Mouse (Mus musculus) CD4-positive, CD25-positive, alpha-beta regulatory T cell, adult 2 months (primary cell): ENCODE measurements around the gene Taco1.
"Not testable (repeated sequence)": the region's sequence is repeated elsewhere in the genome, so short reads cannot be mapped to it uniquely, and the experiment has no call there.

ENCODE experiments used
- DNase-seq: peaks from one replicate; pipeline ENCODE4 v3.0.0-alpha.2; 2012; ENCODE audit warnings: low read depth, low spot score

Gene Taco1

GRCm38 (mm10) chr11:106065923-106066571, at the start of gene Taco1:
Taco1 (plus strand) TSS chr11:106066061.
- peak; percentile 96 for DNase-seq

- no peak for DNase-seq
Measured at GRCm38 (mm10) chr11:106016440-106016839, 49.4 kb upstream of the Taco1 start.

DNA sequence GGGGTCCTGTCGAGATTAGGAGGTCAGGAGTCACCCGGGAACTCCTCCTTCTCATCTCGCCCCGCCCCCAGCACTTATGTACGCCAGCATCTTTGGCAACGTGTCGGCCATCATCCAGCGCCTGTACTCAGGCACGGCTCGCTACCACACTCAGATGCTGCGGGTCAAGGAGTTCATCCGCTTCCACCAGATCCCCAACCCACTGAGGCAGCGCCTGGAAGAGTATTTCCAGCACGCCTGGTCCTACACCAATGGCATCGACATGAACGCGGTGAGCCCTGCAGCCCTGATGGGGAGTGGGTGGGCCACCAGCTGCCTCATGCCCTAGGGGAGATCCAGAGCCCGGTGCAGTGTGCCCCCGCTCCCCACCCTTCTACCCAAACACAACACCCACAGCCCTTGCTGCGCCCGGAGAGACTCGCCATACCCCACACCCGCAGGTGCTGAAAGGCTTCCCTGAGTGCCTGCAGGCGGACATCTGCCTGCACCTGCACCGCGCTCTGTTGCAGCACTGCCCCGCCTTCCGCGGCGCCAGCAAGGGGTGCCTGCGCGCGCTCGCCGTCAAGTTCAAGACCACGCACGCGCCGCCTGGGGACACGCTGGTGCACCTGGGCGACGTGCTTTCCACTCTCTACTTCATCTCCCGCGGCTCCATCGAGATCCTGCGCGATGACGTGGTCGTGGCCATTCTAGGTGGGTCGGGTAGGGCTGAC, 45.7 kb upstream of the Taco1 start:
- DNase-seq: peak; percentile 60

GRCm38 (mm10) chr11:106025774-106026173, 40.1 kb upstream of the Taco1 start:
- DNase-seq: no peak

GRCm38 (mm10) chr11:106026465-106027151, 39.3 kb upstream of the Taco1 start:
- DNase-seq: peak; percentile 89

GRCm38 (mm10) chr11:106027607-106028006, 38.3 kb upstream of the Taco1 start:
- peak; percentile 58 for DNase-seq

DNA sequence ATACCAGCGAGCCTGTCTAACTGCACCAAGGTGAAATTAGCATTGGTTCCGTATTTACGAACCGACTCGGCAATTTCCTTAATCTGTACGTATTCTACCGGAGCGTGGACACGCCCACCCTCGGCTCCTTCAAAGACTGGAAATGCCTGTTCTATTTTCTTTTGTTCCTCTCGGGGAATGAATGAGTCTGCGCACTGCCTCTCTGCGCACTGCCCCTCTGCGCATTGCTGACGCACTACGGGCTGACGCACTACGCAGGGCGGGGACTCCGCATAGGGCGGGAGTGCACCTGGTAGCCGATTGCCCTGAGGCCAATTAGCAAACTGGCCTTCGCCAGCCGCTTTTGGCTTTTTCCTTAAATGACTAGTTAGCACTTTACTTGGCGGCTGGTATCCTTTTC, 33.8 kb upstream of the Taco1 start:
- not testable (repeated sequence) for DNase-seq

GRCm38 (mm10) chr11:106033491-106033919, 32.4 kb upstream of the Taco1 start:
- DNase-seq: peak; percentile 90

- DNase-seq: no peak
Measured at GRCm38 (mm10) chr11:106034986-106035385, 30.9 kb upstream of the Taco1 start.

DNA sequence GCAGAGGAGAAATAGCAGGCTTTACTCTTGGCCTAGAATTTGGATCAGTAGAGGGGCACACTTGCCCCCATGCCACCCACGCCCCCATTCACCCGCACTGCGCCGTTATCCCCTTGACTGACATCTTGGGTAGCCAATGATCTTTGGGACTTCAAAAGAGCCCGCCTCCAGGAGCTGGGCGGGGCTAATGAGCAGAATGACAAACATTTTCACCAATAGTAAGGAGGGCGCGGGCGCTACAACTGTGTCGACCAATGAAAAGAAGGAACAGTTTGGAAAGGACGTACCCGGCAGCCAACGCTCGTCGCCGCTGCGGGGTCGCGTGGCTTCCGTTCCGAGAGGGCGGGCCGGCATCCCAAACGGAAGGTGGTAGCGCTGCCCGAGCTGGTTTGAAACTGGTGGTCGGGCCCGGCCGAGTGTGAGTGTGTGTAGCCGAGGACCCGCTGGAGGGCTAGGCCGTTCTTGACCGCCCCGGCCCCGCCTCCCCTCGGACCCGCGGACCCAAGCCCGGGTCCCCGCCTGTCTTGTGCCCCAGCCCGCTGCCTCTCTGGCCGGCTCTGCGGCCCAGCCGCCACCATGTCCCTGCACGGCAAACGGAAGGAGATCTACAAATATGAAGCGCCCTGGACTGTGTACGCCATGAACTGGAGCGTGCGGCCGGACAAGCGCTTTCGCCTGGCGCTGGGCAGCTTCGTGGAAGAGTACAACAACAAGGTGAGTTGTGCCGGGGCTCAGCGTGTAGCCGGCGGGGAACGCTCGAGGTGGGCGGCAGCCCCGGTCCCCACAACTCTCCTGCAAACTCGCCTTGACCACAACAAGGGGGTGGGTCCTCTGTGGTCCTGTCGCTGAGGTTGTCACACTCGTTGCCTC, 29.1 kb upstream of the Taco1 start, which contains the start of gene Dcaf7:
Gene Dcaf7, plus strand, starts transcription at position 325 of the 870 bp plus-strand sequence.
- DNase-seq: peak; percentile 97

- peak; percentile 34 for DNase-seq
Measured at GRCm38 (mm10) chr11:106037418-106037751, 28.5 kb upstream of the Taco1 start.

DNA sequence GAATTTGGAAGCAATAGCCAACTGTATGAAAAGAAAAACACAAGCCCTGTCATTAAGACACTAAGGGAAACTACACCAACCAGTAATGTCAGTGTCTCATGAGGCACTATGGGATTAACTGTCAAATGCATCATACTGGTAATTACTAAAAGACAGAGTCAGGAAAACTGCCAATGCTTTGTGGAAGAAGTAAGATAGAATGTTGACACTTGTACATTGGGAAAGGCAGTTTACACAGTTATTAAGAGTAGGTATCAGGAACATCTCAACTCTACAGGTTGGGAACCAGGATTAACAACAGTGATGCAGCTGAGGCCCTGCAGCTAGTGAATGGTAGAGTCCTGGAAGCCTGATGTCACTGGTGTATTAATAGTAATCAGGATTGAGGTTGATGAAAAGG, 21.5 kb upstream of the Taco1 start:
- DNase-seq: no peak

- no peak for DNase-seq
Measured at GRCm38 (mm10) chr11:106045256-106045655, 20.6 kb upstream of the Taco1 start.

- DNase-seq: no peak
Measured at GRCm38 (mm10) chr11:106045780-106046179, 20.1 kb upstream of the Taco1 start.

GRCm38 (mm10) chr11:106046584-106046983, 19.3 kb upstream of the Taco1 start:
- no peak for DNase-seq

GRCm38 (mm10) chr11:106053921-106054320, 11.9 kb upstream of the Taco1 start:
- DNase-seq: no peak

- no peak for DNase-seq
Measured at GRCm38 (mm10) chr11:106054600-106054999, 11.3 kb upstream of the Taco1 start.

GRCm38 (mm10) chr11:106055341-106055740, 10.5 kb upstream of the Taco1 start:
- no peak for DNase-seq

DNA sequence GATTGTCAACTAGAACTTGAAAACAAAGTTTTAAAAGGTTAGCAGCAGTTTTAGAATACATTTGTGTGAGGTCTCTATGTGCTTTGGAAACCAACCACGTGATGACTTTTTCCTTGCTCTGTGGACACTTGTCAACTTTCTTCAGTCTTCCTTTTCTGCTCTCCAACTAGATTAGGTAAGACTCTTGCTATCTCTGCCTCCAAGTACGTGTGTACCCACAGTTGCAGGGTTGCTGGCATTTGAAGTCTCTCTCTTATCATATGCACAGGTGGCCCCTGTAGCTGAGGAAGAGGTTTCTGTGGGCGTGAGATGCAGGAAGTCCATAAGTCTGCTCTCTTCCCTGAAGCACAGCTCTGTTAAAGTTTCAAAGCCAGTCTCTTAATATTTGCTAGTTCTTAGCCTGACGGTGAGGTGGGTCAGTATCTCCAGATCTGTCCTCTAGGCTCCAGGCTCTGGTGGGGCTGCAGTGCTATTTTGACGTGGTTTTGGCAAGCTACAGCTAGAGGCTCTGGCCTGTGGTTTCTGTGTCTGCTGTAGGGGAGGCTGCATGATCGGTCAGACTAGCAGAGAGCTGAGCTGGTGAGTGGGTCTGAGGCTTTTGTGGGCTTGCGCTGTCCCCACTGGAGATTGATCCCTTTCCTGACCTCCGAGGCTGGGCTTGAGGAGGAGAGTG, 8.9 kb upstream of the Taco1 start:
- peak; percentile 72 for DNase-seq

- no peak for DNase-seq
Measured at GRCm38 (mm10) chr11:106058020-106058419, 7.8 kb upstream of the Taco1 start.

GRCm38 (mm10) chr11:106060549-106060948, 5.3 kb upstream of the Taco1 start:
- no peak for DNase-seq
